Mouse (Mus musculus) thymus, postnatal 25 days (tissue): ENCODE results near the gene Upf2.
"Not testable (repeated sequence)": the region's sequence is repeated elsewhere in the genome, so short reads cannot be mapped to it uniquely, and the experiment has no call there.

ENCODE experiments used
- DNase-seq: peaks from one replicate; pipeline ENCODE4 v3.0.0; 2022

The Upf2 gene

GRCm38 (mm10) chr2:6072685-6073260 is 121.5 kb downstream of the Upf2 start:
- DNase-seq, result no peak

- no peak for DNase-seq
These were observed 123.7 kb downstream of the Upf2 start for GRCm38 (mm10) chr2:6074891-6075529.

GRCm38 (mm10) chr2:6075530-6075896 is 124.2 kb downstream of the Upf2 start:
- DNase-seq, result no peak

- no peak for DNase-seq
These were observed 128.8 kb downstream of the Upf2 start for GRCm38 (mm10) chr2:6080037-6080436.

- no peak for DNase-seq
These were observed 129.8 kb downstream of the Upf2 start for GRCm38 (mm10) chr2:6081108-6081507.

- DNase-seq, result no peak
These were observed 131.3 kb downstream of the Upf2 start for GRCm38 (mm10) chr2:6082615-6083014.

- no peak for DNase-seq
These were observed 132.4 kb downstream of the Upf2 start for GRCm38 (mm10) chr2:6083696-6084095.

- no peak for DNase-seq
These were observed 134.6 kb downstream of the Upf2 start for GRCm38 (mm10) chr2:6085622-6086530.

GRCm38 (mm10) chr2:6087151-6087550 is 135.9 kb downstream of the Upf2 start:
- DNase-seq, result no peak

GRCm38 (mm10) chr2:6089941-6090340 is 138.7 kb downstream of the Upf2 start:
- DNase-seq, result not testable (repeated sequence)

- DNase-seq, result no peak
These were observed 145.9 kb downstream of the Upf2 start for GRCm38 (mm10) chr2:6097113-6097716.

- DNase-seq, result no peak
These were observed 147.7 kb downstream of the Upf2 start for GRCm38 (mm10) chr2:6098924-6099323.

GRCm38 (mm10) chr2:6099443-6099842 is 148.2 kb downstream of the Upf2 start:
- no peak for DNase-seq

- no peak for DNase-seq
These were observed 148.9 kb downstream of the Upf2 start for GRCm38 (mm10) chr2:6100027-6100749.

- DNase-seq, result no peak
These were observed 149.5 kb downstream of the Upf2 start for GRCm38 (mm10) chr2:6100755-6101154.

- DNase-seq, result no peak
These were observed 154.2 kb downstream of the Upf2 start for GRCm38 (mm10) chr2:6105437-6105836.
